Mouse (Mus musculus): ENCODE measurements around the gene Plekhj1.

The Plekhj1 gene

GRCm38 (mm10) chr10:80751188-80751832 is 47.1 kb downstream of the Plekhj1 start:
- DNase-seq (ENCODE audit: low spot score in 2 of 2) = peak; percentile 82 to 83

GRCm38 (mm10) chr10:80748609-80749008 is 49.8 kb downstream of the Plekhj1 start:
- peak in 1 of 2 experiments; percentile 37 for DNase-seq (ENCODE audit: low spot score in 2 of 2)

- peak; percentile 79 to 85 for DNase-seq (ENCODE audit: low spot score in 2 of 2)
These were observed 51.0 kb downstream of the Plekhj1 start for GRCm38 (mm10) chr10:80747410-80747809.
